Comparison of ENCODE assay signal across 10 mouse cellular contexts in the genomic region with DNA sequence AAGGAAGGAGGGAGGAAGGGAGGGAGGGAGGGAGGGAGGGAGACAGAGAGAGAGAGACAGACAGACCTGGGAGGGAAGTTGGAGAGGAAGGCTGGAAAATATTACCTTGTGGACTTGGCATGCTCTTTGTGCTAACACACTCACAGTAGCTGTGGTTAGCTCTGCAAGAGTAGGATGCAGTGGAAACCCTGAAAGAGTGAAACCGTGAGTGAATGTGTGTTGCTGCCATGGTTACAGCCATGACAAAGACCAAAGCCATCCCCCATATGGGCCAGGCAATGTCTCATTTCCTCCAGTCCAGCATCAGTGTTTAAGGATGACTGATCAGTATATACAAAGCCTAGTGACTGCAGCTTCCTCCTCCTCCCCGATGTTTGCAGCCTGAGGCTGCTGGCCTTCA. TPM values are rescaled to one million over a fixed set of nuclear protein-coding genes. Genes with fewer than 3 reads are reported as not detected.
DNase-seq lines count a peak whose midpoint lies in the region; ATAC-seq lines count a peak whose summit lies in the region.
"Had no signal": no experiment of that assay in that cellular context is flagged by ENCODE, and none has a peak within 500 bp of the region (broad histone marks: within the 10 kb centered on the region; RNA-seq: fewer than 3 reads in every experiment).

No protein-coding gene starts in this region.

- 20% methylated on average over 2 of the region's 2 CpGs for WGBS in embryonic facial prominence, embryonic 11.5 days
- WGBS in embryonic facial prominence, embryonic 10.5 days, result 19% methylated on average over 2 of the region's 2 CpGs
- 23% methylated on average over 2 of the region's 2 CpGs for WGBS in midbrain, embryonic 11.5 days
- 7% methylated on average over 2 of the region's 2 CpGs for WGBS in midbrain, embryonic 14.5 days
- 14% methylated on average over 2 of the region's 2 CpGs for WGBS in intestine, embryonic 16.5 days
- WGBS in stomach, embryonic 14.5 days, result 12% methylated on average over 2 of the region's 2 CpGs

- no peaks in the 10 kb centered on the region for H3K4me1 ChIP-seq in embryonic facial prominence, embryonic 11.5 days (ENCODE audit: control insufficient read depth, insufficient read depth, low read length)
- H3K4me1 ChIP-seq in embryonic facial prominence, embryonic 10.5 days, result peaks cover 4% of the 10 kb centered on the region; the same call in 1 of the 2 replicates
- no peaks in the 10 kb centered on the region for H3K4me1 ChIP-seq in midbrain, embryonic 11.5 days (ENCODE audit: control insufficient read depth, insufficient read depth, low read length)
- no peaks in the 10 kb centered on the region for H3K4me1 ChIP-seq in midbrain, embryonic 14.5 days (ENCODE audit: control insufficient read depth, insufficient read depth, low read length)
- H3K4me1 ChIP-seq in intestine, embryonic 16.5 days (ENCODE audit: control insufficient read depth, insufficient read depth, low read length), result no peaks in the 10 kb centered on the region
- H3K4me1 ChIP-seq in stomach, embryonic 14.5 days (ENCODE audit: control insufficient read depth, insufficient read depth, low read length), result no peaks in the 10 kb centered on the region
- H3K4me1 ChIP-seq: neural tube, embryonic 13.5 days had no signal

- no peaks in the 10 kb centered on the region for H3K36me3 ChIP-seq in embryonic facial prominence, embryonic 11.5 days (replicated peaks; ENCODE audit: control insufficient read depth, insufficient read depth, low read depth, low read length)
- no peaks in the 10 kb centered on the region for H3K36me3 ChIP-seq in embryonic facial prominence, embryonic 10.5 days (replicated peaks)
- H3K36me3 ChIP-seq in midbrain, embryonic 11.5 days (ENCODE audit: control insufficient read depth, insufficient read depth, low read length), result no peaks in the 10 kb centered on the region
- no peaks in the 10 kb centered on the region for H3K36me3 ChIP-seq in midbrain, embryonic 14.5 days (ENCODE audit: control insufficient read depth, insufficient read depth, low read length)
- no peaks in the 10 kb centered on the region for H3K36me3 ChIP-seq in intestine, embryonic 16.5 days (ENCODE audit: control insufficient read depth, insufficient read depth, low read length)
- no peaks in the 10 kb centered on the region for H3K36me3 ChIP-seq in stomach, embryonic 14.5 days (ENCODE audit: control insufficient read depth, insufficient read depth, low read length)
- H3K36me3 ChIP-seq: neural tube, embryonic 13.5 days had no signal

- no peaks in the 10 kb centered on the region for H3K27me3 ChIP-seq in embryonic facial prominence, embryonic 11.5 days (ENCODE audit: control insufficient read depth, insufficient read depth, low read length)
- no peaks in the 10 kb centered on the region for H3K27me3 ChIP-seq in embryonic facial prominence, embryonic 10.5 days (replicated peaks; ENCODE audit: low read depth, poor library complexity, severe bottlenecking)
- H3K27me3 ChIP-seq in midbrain, embryonic 11.5 days (ENCODE audit: control insufficient read depth, insufficient read depth, low read length), result no peaks in the 10 kb centered on the region
- H3K27me3 ChIP-seq in midbrain, embryonic 14.5 days (ENCODE audit: control insufficient read depth, insufficient read depth, low read length), result no peaks in the 10 kb centered on the region
- no peaks in the 10 kb centered on the region for H3K27me3 ChIP-seq in intestine, embryonic 16.5 days (replicated peaks; ENCODE audit: control insufficient read depth, insufficient read depth, low read length)
- H3K27me3 ChIP-seq in stomach, embryonic 14.5 days (ENCODE audit: control insufficient read depth, insufficient read depth, low read length), result no peaks in the 10 kb centered on the region
- H3K27me3 ChIP-seq: neural tube, embryonic 13.5 days had no signal

- H3K27ac ChIP-seq in embryonic facial prominence, embryonic 11.5 days (replicated peaks; ENCODE audit: low read depth, low read length), result no peak overlapping the region
- no peak overlapping the region for H3K27ac ChIP-seq in embryonic facial prominence, embryonic 10.5 days (replicated peaks)
- H3K27ac ChIP-seq in midbrain, embryonic 11.5 days (ENCODE audit: low read depth, low read length), result no peak overlapping the region
- H3K27ac ChIP-seq in midbrain, embryonic 14.5 days (replicated peaks; ENCODE audit: low read depth, low read length), result no peak overlapping the region
- H3K27ac ChIP-seq in intestine, embryonic 16.5 days (ENCODE audit: low read length), result no peak overlapping the region
- no peak overlapping the region for H3K27ac ChIP-seq in stomach, embryonic 14.5 days (ENCODE audit: low read length)
- H3K27ac ChIP-seq: neural tube, embryonic 13.5 days had no signal

- no peak; the same call in 1 of the 2 replicates for ATAC-seq in embryonic facial prominence, embryonic 11.5 days (replicated peaks; ENCODE audit: insufficient number of reproducible peaks, low FRiP score, low TSS enrichment, low read depth)
- ATAC-seq in midbrain, embryonic 11.5 days (ENCODE audit: low FRiP score), result 0 out of 2 replicates have a peak, but pooled peaks have one; percentile 35
- no peak for ATAC-seq in midbrain, embryonic 14.5 days (ENCODE audit: low FRiP score, low TSS enrichment)
- ATAC-seq in intestine, embryonic 16.5 days, result peak; percentile 23; the same call in 1 of the 2 replicates
- no peak; the same call in 1 of the 2 replicates for ATAC-seq in stomach, embryonic 14.5 days (ENCODE audit: insufficient number of reproducible peaks, insufficient read depth, low FRiP score, low read depth)

- no peaks in the 10 kb centered on the region for H3K9me3 ChIP-seq in embryonic facial prominence, embryonic 11.5 days (replicated peaks; ENCODE audit: control insufficient read depth, low read length)
- H3K9me3 ChIP-seq in embryonic facial prominence, embryonic 10.5 days, result no peaks in the 10 kb centered on the region
- no peaks in the 10 kb centered on the region for H3K9me3 ChIP-seq in midbrain, embryonic 11.5 days (ENCODE audit: control insufficient read depth, low read length)
- no peaks in the 10 kb centered on the region for H3K9me3 ChIP-seq in midbrain, embryonic 14.5 days (ENCODE audit: control insufficient read depth, low read length)
- H3K9me3 ChIP-seq in intestine, embryonic 16.5 days (ENCODE audit: control insufficient read depth, low read length), result 0 out of 2 replicates have a peak, but pooled peaks cover 3% of the 10 kb centered on the region
- no peaks in the 10 kb centered on the region for H3K9me3 ChIP-seq in stomach, embryonic 14.5 days (ENCODE audit: control insufficient read depth, low read depth, low read length)
- H3K9me3 ChIP-seq: neural tube, embryonic 13.5 days had no signal

- no peak overlapping the region for H3K4me2 ChIP-seq in embryonic facial prominence, embryonic 11.5 days (ENCODE audit: low read depth, low read length)
- H3K4me2 ChIP-seq in midbrain, embryonic 11.5 days, result no peak overlapping the region
- no peak overlapping the region for H3K4me2 ChIP-seq in midbrain, embryonic 14.5 days (ENCODE audit: low read length)
- H3K4me2 ChIP-seq in intestine, embryonic 16.5 days (ENCODE audit: low read depth, low read length), result peak overlapping the region; percentile 32; the same call in 1 of the 2 replicates
- H3K4me2 ChIP-seq in stomach, embryonic 14.5 days (replicated peaks; ENCODE audit: low read depth, low read length), result peak overlapping the region; percentile 22
- H3K4me2 ChIP-seq: neural tube, embryonic 13.5 days had no signal

- no peak overlapping the region for H3K9ac ChIP-seq in embryonic facial prominence, embryonic 11.5 days (replicated peaks; ENCODE audit: low read length)
- H3K9ac ChIP-seq in midbrain, embryonic 11.5 days (ENCODE audit: low read length), result no peak overlapping the region
- H3K9ac ChIP-seq in midbrain, embryonic 14.5 days (replicated peaks; ENCODE audit: low read length), result no peak overlapping the region
- no peak overlapping the region for H3K9ac ChIP-seq in intestine, embryonic 16.5 days (ENCODE audit: low read depth, low read length)
- H3K9ac ChIP-seq in stomach, embryonic 14.5 days (replicated peaks; ENCODE audit: low read depth, low read length), result no peak overlapping the region
- H3K9ac ChIP-seq: neural tube, embryonic 13.5 days had no signal

- DNase-seq in embryonic facial prominence, embryonic 11.5 days (ENCODE audit: low spot score), result peak; percentile 21
- no peak for DNase-seq in embryonic facial prominence, embryonic 10.5 days (ENCODE audit: low spot score)
- no peak for DNase-seq in midbrain, embryonic 11.5 days (ENCODE audit: low spot score, missing footprints)
- no peak for DNase-seq in midbrain, embryonic 14.5 days
- DNase-seq in spleen, adult 18-20 months, result no peak
- no peak for DNase-seq in layer of hippocampus, adult 8-10 months (ENCODE audit: low spot score in 2 of 2)

- H3K4me3 ChIP-seq in embryonic facial prominence, embryonic 11.5 days (ENCODE audit: low read depth, low read length), result no peak overlapping the region
- H3K4me3 ChIP-seq in embryonic facial prominence, embryonic 10.5 days, result no peak overlapping the region; the same call in 1 of the 2 replicates
- H3K4me3 ChIP-seq in midbrain, embryonic 11.5 days (ENCODE audit: low read depth, low read length), result no peak overlapping the region
- H3K4me3 ChIP-seq in midbrain, embryonic 14.5 days (replicated peaks; ENCODE audit: low read depth, low read length), result no peak overlapping the region
- no peak overlapping the region for H3K4me3 ChIP-seq in intestine, embryonic 16.5 days (ENCODE audit: low read length)
- H3K4me3 ChIP-seq in stomach, embryonic 14.5 days (ENCODE audit: low read depth, low read length), result no peak overlapping the region
- H3K4me3 ChIP-seq: neural tube, embryonic 13.5 days had no signal

RNA-seq across cellular contexts. Expression of a gene that starts 6.5 kb away (rescaled TPM):
- 1.3 TPM in 2 replicates for polyA plus RNA-seq in embryonic facial prominence, embryonic 11.5 days (2014; fragmentation: Nextera tagmentation; extraction: Ambion mirVana)
- 1.5 and 1.8 TPM in 2 replicates for polyA plus RNA-seq in embryonic facial prominence, embryonic 10.5 days (2016; fragmentation: Nextera tagmentation; extraction: Ambion mirVana)
- polyA plus RNA-seq in midbrain, embryonic 11.5 days (2014; fragmentation: Nextera tagmentation; extraction: Ambion mirVana), result 0.55 and 0.68 TPM in 2 replicates
- polyA plus RNA-seq in midbrain, embryonic 14.5 days (2014; fragmentation: Nextera tagmentation; extraction: Ambion mirVana), result 0.38 TPM in 1 of 2 replicates, not detected in the other
- polyA plus RNA-seq in intestine, embryonic 16.5 days (2015; fragmentation: Nextera tagmentation; extraction: Ambion mirVana), result 1.2 and 1.5 TPM in 2 replicates
- 0.43 and 0.88 TPM in 2 replicates for polyA plus RNA-seq in stomach, embryonic 14.5 days (2014; fragmentation: Nextera tagmentation; extraction: Ambion mirVana)
- not detected for total RNA-seq in layer of hippocampus, adult 8-10 months (2022)
- polyA plus RNA-seq: C2C12 had no signal

RNA-seq across cellular contexts. Expression of a gene that starts 47.6 kb away (rescaled TPM):
- polyA plus RNA-seq in embryonic facial prominence, embryonic 11.5 days (2014; fragmentation: Nextera tagmentation; extraction: Ambion mirVana), result 49.4 and 52.2 TPM in 2 replicates
- 34.0 and 37.7 TPM in 2 replicates for polyA plus RNA-seq in embryonic facial prominence, embryonic 10.5 days (2016; fragmentation: Nextera tagmentation; extraction: Ambion mirVana)
- 18.4 and 21.6 TPM in 2 replicates for polyA plus RNA-seq in midbrain, embryonic 11.5 days (2014; fragmentation: Nextera tagmentation; extraction: Ambion mirVana)
- polyA plus RNA-seq in midbrain, embryonic 14.5 days (2014; fragmentation: Nextera tagmentation; extraction: Ambion mirVana), result 5.6 and 8.4 TPM in 2 replicates
- polyA plus RNA-seq in intestine, embryonic 16.5 days (2015; fragmentation: Nextera tagmentation; extraction: Ambion mirVana), result 20.1 and 21.5 TPM in 2 replicates
- polyA plus RNA-seq in stomach, embryonic 14.5 days (2014; fragmentation: Nextera tagmentation; extraction: Ambion mirVana), result 39.2 TPM in 2 replicates
- total RNA-seq in layer of hippocampus, adult 8-10 months (2022), result 1 to 10 TPM; 4.1 to 6.4 (median 5.2) TPM

Comparison
In these comparisons a context has a peak if more than half of its experiments do, and no peak if none do; other contexts are left out.
1. ATAC-seq: peak in midbrain, embryonic 11.5 days (single experiment) and intestine, embryonic 16.5 days (single experiment); none in embryonic facial prominence, embryonic 11.5 days (single experiment), midbrain, embryonic 14.5 days (single experiment) and stomach, embryonic 14.5 days (single experiment).
2. H3K4me2 ChIP-seq: peak in intestine, embryonic 16.5 days (single experiment) and stomach, embryonic 14.5 days (single experiment); none in embryonic facial prominence, embryonic 11.5 days (single experiment), midbrain, embryonic 11.5 days (single experiment) and midbrain, embryonic 14.5 days (single experiment).